Mouse (Mus musculus): ENCODE measurements around the gene Mcf2l. TPM values are rescaled to one million over a fixed set of nuclear protein-coding genes. Genes with fewer than 3 reads are reported as not detected.

Mcf2l gene
- total RNA-seq, 2 experiments from 2014 or later: 75.1 to 93.4 TPM

GRCm38 (mm10) chr8:12912011-12912410, 38.4 kb downstream of the Mcf2l start:
- no peak for DNase-seq

GRCm38 (mm10) chr8:12915187-12916006, 41.8 kb downstream of the Mcf2l start:
- DNase-seq: no peak

- no peak for DNase-seq
Observed at GRCm38 (mm10) chr8:12916156-12916900, 42.7 kb downstream of the Mcf2l start.

- no peak for DNase-seq
Observed at GRCm38 (mm10) chr8:12917029-12917428, 43.4 kb downstream of the Mcf2l start.

GRCm38 (mm10) chr8:12917831-12918230, 44.2 kb downstream of the Mcf2l start:
- DNase-seq: no peak

- DNase-seq: no peak
Observed at GRCm38 (mm10) chr8:12920599-12920998, 47.0 kb downstream of the Mcf2l start.

- DNase-seq: no peak
Observed at GRCm38 (mm10) chr8:12925051-12925450, 51.4 kb downstream of the Mcf2l start.

- peak; percentile 64 to 89 for DNase-seq
Observed at GRCm38 (mm10) chr8:12925941-12926381, 52.4 kb downstream of the Mcf2l start.

GRCm38 (mm10) chr8:12927204-12927983, 53.8 kb downstream of the Mcf2l start:
- peak; percentile 77 to 86 for DNase-seq

- no peak for DNase-seq
Observed at GRCm38 (mm10) chr8:12928033-12928432, 54.4 kb downstream of the Mcf2l start.

GRCm38 (mm10) chr8:12928931-12929330, 55.3 kb downstream of the Mcf2l start:
- no peak for DNase-seq

GRCm38 (mm10) chr8:12930290-12930689, 56.7 kb downstream of the Mcf2l start:
- DNase-seq: peak; percentile 52 to 74

- no peak for DNase-seq
Observed at GRCm38 (mm10) chr8:12931426-12931825, 57.8 kb downstream of the Mcf2l start.

- DNase-seq: no peak
Observed at GRCm38 (mm10) chr8:12932520-12932919, 58.9 kb downstream of the Mcf2l start.

- no peak for DNase-seq
Observed at GRCm38 (mm10) chr8:12933765-12934164, 60.2 kb downstream of the Mcf2l start.

- no peak for DNase-seq
Observed at GRCm38 (mm10) chr8:12934453-12935043, 60.9 kb downstream of the Mcf2l start.

GRCm38 (mm10) chr8:12940549-12940948, 66.9 kb downstream of the Mcf2l start:
- no peak for DNase-seq

- no peak for DNase-seq
Observed at GRCm38 (mm10) chr8:12941161-12941926, 67.7 kb downstream of the Mcf2l start.

- no peak for DNase-seq
Observed at GRCm38 (mm10) chr8:12947604-12948573, 74.3 kb downstream of the Mcf2l start.

- peak in 1 of 2 experiments; percentile 31 for DNase-seq
Observed at GRCm38 (mm10) chr8:12948574-12948961, 75.0 kb downstream of the Mcf2l start.

All from heart, adult 18-20 months (tissue).